8 mouse cellular contexts compared by ENCODE assay signal in the genomic region with DNA sequence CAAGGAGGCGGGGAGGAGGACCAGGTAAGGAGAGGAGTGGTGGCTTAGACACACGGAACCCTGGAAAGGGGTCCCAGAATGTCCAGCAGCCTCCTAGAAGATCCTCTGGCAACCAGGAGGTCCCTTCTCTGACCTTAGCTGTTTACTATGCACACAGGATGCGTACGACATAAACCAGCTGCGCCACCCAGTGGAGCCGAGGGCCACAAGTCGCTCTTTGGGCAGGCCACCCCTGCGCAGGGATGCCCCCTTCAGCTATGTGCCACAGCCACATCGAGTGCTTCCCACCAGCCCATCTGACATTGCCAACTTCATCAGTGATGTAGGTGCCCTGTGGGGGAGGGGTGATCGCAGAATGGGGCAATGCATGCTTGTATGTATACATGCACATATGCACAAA. TPM values are rescaled to one million over a fixed set of nuclear protein-coding genes. Genes with fewer than 3 reads are reported as not detected.
DNase-seq lines count a peak whose midpoint lies in the region; ATAC-seq and TF ChIP-seq lines count a peak whose summit lies in the region.

No protein-coding gene starts in this region.

- no peak overlapping the region for H3K9ac ChIP-seq in intestine, embryonic 14.5 days (ENCODE audit: low read length)
- H3K9ac ChIP-seq in midbrain, embryonic 16.5 days (ENCODE audit: low read depth, low read length): no peak overlapping the region

- 59% methylated on average over 10 of the region's 10 CpGs for WGBS in cerebellum, adult 2 months
- 69% methylated on average over 10 of the region's 10 CpGs for WGBS in intestine, embryonic 14.5 days
- WGBS in midbrain, embryonic 16.5 days: 50% methylated on average over 10 of the region's 10 CpGs

- TF ChIP-seq POLR2A in cerebellum, adult 2 months (IDR thresholded peaks at IDR 0.05; ENCODE audit: borderline replicate concordance, insufficient read depth, low read length): no peak

- no peaks in the 10 kb centered on the region for H3K27me3 ChIP-seq in cerebellum, adult 2 months (ENCODE audit: control insufficient read depth, insufficient read depth, low read length)
- H3K27me3 ChIP-seq in intestine, embryonic 14.5 days (replicated peaks; ENCODE audit: control insufficient read depth, insufficient read depth, low read length): no peaks in the 10 kb centered on the region
- no peaks in the 10 kb centered on the region for H3K27me3 ChIP-seq in midbrain, embryonic 16.5 days (ENCODE audit: control insufficient read depth, insufficient read depth, low read depth, low read length)

- no peak for DNase-seq in cerebellum, adult 2 months
- DNase-seq in right cerebral cortex, postnatal 14 days: peak; percentile 23
- DNase-seq in right cerebral cortex, adult 2 months (ENCODE audit: low spot score in 2 of 2): no peak
- no peak for DNase-seq in intestine, embryonic 14.5 days (ENCODE audit: low spot score)
- no peak for DNase-seq in spleen, adult 18-20 months
- DNase-seq in layer of hippocampus, postnatal 14 days (ENCODE audit: low spot score in 2 of 2): no peak

- peak; percentile 45; the same call in 1 of the 2 replicates for TF ChIP-seq CTCF in cerebellum, adult 2 months (IDR thresholded peaks at IDR 0.05; ENCODE audit: borderline replicate concordance, insufficient read depth, low read depth, low read length)

- no peak overlapping the region for H3K4me3 ChIP-seq in cerebellum, adult 2 months (replicated peaks; ENCODE audit: insufficient read depth, low read depth, low read length)
- peak overlapping the region; percentile 15; the same call in 1 of the 2 replicates for H3K4me3 ChIP-seq in intestine, embryonic 14.5 days (ENCODE audit: low read depth, low read length)
- H3K4me3 ChIP-seq in midbrain, embryonic 16.5 days (ENCODE audit: low read depth, low read length): peak overlapping the region; percentile 20

- peak overlapping the region; percentile 31 for H3K4me2 ChIP-seq in intestine, embryonic 14.5 days (ENCODE audit: low read length)
- H3K4me2 ChIP-seq in midbrain, embryonic 16.5 days (ENCODE audit: low read length): peak overlapping the region; percentile 57

- no peak for ATAC-seq in cerebellum, adult (ENCODE audit: insufficient number of reproducible peaks, low FRiP score, low TSS enrichment)
- ATAC-seq in intestine, embryonic 14.5 days (replicated peaks; ENCODE audit: low FRiP score, low TSS enrichment, low read depth): no peak
- ATAC-seq in midbrain, embryonic 16.5 days: 0 out of 2 replicates have a peak, but pooled peaks have one; percentile 52

- no peaks in the 10 kb centered on the region for H3K36me3 ChIP-seq in intestine, embryonic 14.5 days (ENCODE audit: control insufficient read depth, insufficient read depth, low read length)
- no peaks in the 10 kb centered on the region for H3K36me3 ChIP-seq in midbrain, embryonic 16.5 days (ENCODE audit: control insufficient read depth, insufficient read depth, low read length)

- peaks cover 33% of the 10 kb centered on the region for H3K4me1 ChIP-seq in cerebellum, adult 2 months (ENCODE audit: control insufficient read depth, insufficient read depth, low read length)
- H3K4me1 ChIP-seq in intestine, embryonic 14.5 days (replicated peaks; ENCODE audit: control insufficient read depth, insufficient read depth, low read length): no peaks in the 10 kb centered on the region
- H3K4me1 ChIP-seq in midbrain, embryonic 16.5 days (ENCODE audit: control insufficient read depth, insufficient read depth, low read length): no peaks in the 10 kb centered on the region

- H3K27ac ChIP-seq in cerebellum, adult 2 months (ENCODE audit: insufficient read depth, low read length): no peak overlapping the region
- H3K27ac ChIP-seq in intestine, embryonic 14.5 days (ENCODE audit: low read depth): no peak overlapping the region
- no peak overlapping the region for H3K27ac ChIP-seq in midbrain, embryonic 16.5 days (ENCODE audit: low read length)

- peaks cover 15% of the 10 kb centered on the region for H3K9me3 ChIP-seq in intestine, embryonic 14.5 days (ENCODE audit: control insufficient read depth, low read length)
- peaks cover 9% of the 10 kb centered on the region; the same call in 1 of the 2 replicates for H3K9me3 ChIP-seq in midbrain, embryonic 16.5 days (replicated peaks; ENCODE audit: control insufficient read depth, low read length, poor library complexity, severe bottlenecking)

RNA-seq across cellular contexts. Expression of a gene that starts 17.7 kb away (rescaled TPM):
- 26.5 and 34.3 TPM in 2 replicates for polyA plus RNA-seq in cerebellum, adult 2 months (2012; rRNA removed)
- 0.30 and 0.51 TPM in 2 replicates for polyA plus RNA-seq in intestine, embryonic 14.5 days (2014; fragmentation: Nextera tagmentation; extraction: Ambion mirVana)
- polyA plus RNA-seq in midbrain, embryonic 16.5 days (2015; fragmentation: Nextera tagmentation; extraction: Ambion mirVana): 2.2 and 2.9 TPM in 2 replicates
- total RNA-seq in layer of hippocampus, postnatal 14 days (2021): 1 to 10 TPM in 1 of 2 experiments, under 1 TPM in 1; 0.93 to 1.2 TPM
